Mouse (Mus musculus) layer of hippocampus, postnatal 10 days (tissue): ENCODE measurements around the gene Gsap. TPM values are rescaled to one million over a fixed set of nuclear protein-coding genes. Genes with fewer than 3 reads are reported as not detected.
"Not testable (repeated sequence)": the region's sequence is repeated elsewhere in the genome, so short reads cannot be mapped to it uniquely, and the experiment has no call there.

Source experiments
- DNase-seq, 2 experiments: peaks; one replicate each; pipeline ENCODE4 v3.0.0; 2021; ENCODE audit warnings: low spot score in 2 of 2
- total RNA-seq, 2 experiments: library from RNA; stranded (reverse); gene quantifications; 2 replicates each; pipeline ENCODE4 v1.2.3; 2021

The Gsap gene
- total RNA-seq, 2 experiments from 2014 or later, result 11.6 to 13.0 TPM

DNA sequence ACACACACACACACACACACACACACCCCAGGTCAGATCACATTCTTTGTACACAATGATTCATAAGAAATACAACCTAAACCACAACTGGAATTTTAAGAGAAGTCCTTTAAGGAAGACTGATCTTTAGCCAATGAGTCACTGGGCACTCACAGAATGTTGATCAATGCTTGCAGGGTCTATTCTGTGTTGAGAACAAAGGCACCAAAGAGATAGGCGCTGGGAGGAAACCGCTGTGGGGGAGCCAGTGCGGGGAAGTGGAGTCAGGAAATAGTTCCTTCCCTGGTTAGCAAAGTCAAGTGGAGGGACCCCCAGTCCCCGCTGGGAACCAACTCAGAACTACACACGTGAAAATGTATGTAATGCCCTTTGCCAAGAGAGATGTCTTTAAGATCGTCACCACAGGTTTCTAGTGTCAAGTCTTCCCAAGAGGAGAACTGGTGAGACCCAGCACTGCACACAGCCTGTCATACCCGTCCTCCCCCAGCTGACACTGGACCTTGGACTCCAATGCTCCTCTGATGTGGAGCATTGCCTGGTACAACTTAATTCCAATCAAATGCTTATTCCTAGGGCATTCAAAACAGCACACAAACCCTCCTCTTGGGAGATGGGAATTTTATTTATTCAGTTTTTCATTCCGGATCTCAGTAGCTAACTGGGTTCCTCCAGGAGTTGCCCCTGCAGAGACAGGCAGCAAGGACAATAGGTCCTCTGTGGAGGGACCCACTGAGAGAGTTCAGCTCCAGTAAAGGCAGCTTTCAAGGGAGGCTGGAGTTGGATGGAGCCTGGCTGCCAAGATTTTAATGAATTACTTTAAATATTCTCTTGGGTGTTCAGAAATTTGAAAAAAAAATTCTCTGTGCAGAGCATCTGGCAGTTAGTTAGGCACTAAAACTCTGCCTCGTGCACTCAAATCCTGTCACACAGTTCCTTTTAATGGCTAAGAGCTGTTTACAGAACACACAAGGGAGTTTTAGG is 10.6 kb upstream of the Gsap start:
- no peak for DNase-seq

GRCm38 (mm10) chr5:21179496-21179895 is 6.6 kb upstream of the Gsap start:
- DNase-seq, result no peak

- not testable (repeated sequence) for DNase-seq
Observed at GRCm38 (mm10) chr5:21183046-21183445, 3.0 kb upstream of the Gsap start.

GRCm38 (mm10) chr5:21186821-21187220 is 766 bp downstream of the Gsap start:
- DNase-seq, result no peak

DNA sequence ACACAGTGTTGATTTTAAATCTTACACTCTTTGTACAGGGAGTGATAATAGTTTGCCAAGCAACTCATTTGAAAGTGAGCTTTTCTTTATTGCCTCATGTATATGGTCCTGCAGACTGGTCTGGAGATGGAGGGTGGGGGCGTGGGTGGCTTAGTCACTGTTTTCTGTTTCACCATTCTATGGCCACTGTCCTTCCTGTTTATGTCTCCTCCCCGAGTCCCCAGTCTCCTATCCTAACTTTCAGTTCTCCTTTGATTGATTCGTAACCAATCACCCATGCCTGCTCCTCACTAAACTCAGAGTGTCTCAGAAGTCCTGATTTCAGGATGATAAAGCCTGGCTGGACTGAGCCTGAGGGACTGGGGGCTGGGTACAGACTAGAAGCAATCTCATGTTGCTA is 2.4 kb downstream of the Gsap start:
- no peak for DNase-seq

DNA sequence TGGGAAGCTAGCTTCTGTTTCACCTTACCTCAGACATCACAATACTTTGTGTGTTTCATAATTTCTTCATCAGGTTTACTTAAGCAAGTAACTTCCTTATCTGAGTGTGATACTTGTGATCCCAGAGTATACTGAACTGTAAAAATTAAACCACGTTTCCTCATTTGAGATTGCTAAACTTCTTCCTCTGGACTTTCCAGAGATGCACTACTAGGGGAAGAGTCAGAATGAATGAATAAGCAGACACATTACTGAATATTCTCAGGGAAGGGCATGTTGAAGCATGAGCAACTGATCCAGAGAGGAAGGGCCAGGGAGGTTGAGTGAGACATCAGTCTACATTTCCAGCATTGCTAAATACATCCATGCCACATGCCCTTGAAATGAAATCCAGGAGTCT is 3.0 kb downstream of the Gsap start:
- DNase-seq, result no peak

DNA sequence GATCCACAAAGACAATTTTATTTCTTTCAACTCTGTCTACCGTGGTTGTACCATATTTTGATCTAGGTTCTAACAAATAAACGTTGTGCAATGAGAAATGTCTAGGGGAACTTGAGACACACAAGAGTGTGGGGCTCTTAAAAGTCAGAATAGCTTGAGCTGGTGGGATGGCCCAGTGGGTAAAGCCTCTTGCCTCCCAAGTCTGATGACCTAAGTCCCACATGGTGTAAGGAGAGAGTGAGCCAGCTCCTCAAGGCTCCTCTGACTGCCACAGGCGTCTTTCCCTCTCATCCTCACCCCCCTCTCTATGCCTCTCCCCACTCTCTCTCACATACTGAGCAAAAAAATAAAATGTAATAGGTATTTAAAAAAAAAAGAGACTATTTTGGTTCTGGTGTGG is 3.4 kb downstream of the Gsap start:
- no peak for DNase-seq

DNA sequence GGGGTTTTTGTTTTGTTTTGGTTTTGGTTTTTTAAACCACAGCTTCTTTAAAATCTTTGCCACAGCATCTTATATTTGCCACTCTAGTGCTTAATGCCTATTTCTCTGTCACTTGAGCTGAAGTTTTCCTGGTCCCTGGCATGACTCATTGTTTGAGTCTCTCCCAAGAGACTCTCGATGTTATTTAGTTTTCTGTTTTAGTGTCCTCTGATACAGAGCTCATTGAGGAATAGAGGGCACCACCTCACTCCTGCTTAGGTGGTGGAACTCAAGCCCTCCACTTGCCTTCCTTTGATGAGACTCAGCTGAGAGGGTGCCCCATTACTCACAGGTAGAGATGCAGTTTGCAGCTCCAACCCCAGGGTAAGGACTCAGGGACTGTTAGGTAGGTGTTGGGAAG is 17.4 kb downstream of the Gsap start:
- no peak for DNase-seq

GRCm38 (mm10) chr5:21204157-21204556 is 18.1 kb downstream of the Gsap start:
- no peak for DNase-seq

- DNase-seq, result no peak
Observed at GRCm38 (mm10) chr5:21206014-21206413, 20.0 kb downstream of the Gsap start.

DNA sequence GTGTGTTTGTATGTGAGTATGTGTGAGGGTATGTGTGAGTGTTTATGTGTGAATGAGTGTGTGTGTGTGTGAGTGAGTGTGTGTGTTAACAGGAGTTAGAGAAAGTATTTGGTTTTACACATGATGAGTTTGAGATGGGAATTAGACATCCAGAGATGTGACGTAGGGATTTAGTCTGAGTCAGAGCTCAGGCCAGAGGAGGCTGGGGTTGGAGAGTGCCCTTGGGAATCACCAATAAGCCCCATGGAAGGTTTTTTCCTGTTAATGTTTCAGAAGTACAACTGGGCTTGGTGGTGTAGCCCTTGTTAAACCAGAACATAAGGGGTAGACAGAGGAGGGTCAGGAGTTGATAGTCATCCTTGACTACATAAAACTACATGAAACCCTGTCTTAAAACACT is 25.4 kb downstream of the Gsap start:
- DNase-seq, result no peak

DNA sequence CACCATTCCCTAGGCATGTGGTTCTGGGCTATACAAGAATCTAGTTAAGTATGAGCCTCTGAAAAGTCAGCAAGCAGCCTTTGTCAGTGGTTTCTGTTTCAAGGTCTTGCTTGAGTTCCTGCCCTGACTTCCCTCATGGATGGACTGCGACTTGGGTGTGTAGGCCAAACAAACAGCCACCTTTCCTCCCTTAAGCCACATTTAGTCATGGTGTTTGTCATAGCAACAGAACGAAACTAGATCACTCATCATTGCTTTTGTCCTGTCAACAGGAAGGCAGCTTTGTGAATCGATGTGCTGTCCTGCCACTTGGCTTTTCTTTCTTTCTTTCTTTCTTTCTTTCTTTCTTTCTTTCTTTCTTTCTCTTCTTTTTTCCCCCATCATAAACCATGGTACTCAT is 26.9 kb downstream of the Gsap start:
- no peak for DNase-seq

GRCm38 (mm10) chr5:21213801-21214200 is 27.7 kb downstream of the Gsap start:
- DNase-seq, result no peak

DNA sequence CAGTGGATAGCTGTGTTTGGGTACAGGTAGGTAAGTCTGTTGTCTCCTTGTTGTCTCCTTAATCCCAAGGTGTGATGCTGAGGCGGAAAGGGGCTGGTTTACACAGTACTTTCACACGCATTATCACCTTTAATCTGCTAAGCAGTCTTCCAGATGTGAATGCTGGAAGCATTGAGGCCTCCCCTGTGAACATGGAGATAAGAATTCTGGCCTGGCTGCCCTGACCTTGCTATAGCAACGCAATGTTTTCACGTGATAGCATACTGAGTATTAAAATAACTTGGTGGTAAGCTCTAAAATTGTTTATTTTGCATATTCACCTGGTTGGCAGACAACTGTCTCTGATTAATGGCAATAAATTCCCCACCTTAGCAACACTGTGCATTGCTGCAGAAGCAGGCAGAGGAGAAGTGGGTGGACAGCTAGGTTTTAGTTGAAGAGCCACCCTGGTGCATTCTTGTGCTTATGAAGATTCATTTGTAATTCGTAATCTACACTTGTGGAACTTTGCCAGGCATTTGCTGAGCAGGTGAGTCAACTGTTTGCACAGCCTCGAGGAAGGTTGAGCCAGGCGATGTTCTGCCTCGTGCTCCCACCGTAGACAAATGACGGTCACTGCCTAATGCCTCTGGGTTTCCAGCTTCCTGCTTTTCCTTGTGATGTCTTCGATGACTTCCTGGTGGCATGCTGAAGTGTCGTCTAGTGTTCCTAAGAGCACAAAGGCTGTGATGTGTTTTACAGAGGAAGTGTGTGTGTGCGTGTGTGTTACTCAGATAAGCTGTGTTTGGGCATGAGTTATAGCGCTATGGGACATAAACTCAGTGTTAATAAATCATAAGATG is 31.6 kb downstream of the Gsap start:
- DNase-seq, result no peak

DNA sequence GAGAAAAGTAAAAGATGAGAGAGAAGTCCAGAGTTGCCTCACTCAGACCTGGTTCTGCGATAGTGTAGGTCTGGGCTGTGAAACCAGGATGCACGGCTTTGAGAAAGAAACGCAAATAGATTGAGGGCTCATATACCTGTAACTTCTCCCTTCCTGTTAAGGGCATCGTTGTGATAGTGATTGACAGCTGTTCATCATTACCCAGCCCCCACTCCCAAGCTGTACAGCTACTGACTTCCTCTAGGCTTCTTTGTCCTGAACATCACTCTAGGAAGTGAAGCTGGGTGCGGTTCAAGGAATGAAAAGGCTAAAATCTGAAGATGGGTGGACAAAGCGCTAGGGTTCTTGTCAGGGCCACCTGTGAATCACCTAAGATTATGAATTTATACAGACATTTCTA is 46.8 kb downstream of the Gsap start:
- DNase-seq, result no peak

- no peak for DNase-seq
Observed at GRCm38 (mm10) chr5:21244575-21244974, 58.5 kb downstream of the Gsap start.

GRCm38 (mm10) chr5:21245241-21245640 is 59.2 kb downstream of the Gsap start:
- DNase-seq, result no peak

DNA sequence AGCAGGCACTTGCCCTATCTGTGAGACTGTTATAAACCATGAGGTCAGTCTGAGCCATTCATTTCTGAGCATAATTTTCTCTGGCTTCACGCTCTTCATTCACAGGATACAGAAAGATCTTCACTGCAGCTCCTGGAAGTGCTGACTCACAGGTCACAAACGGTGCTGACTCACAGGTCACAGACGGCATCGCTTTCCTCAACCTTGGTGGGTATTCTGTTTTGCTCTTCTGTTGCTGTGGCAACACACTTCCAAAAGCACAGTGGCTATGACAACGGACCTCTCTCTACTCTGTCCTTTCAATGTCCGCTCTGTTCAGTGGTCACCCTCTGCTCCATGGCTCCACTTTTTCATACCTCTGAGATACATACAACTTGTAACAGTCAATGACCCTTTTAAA is 60.7 kb downstream of the Gsap start:
- no peak for DNase-seq

- no peak for DNase-seq
Observed at GRCm38 (mm10) chr5:21247916-21248315, 61.9 kb downstream of the Gsap start.

DNA sequence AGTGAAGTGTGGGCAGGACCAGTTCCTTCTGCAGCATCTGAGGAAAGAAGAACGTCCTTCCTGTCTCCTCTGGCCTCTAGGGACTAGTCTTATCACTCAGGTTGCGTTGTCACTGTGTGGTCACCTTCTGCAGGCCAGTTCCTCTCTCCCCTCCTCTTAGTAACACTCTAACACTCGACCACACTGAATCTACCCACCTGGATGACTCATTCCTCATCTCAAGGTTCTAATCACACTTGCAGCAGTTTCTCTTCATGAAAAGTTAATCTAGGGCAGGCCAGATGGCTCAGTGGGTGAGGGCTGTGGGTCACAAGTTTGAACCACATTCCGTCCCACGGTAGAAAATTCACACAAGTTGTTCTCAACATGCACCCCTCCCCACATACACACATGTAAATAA is 62.8 kb downstream of the Gsap start:
- no peak for DNase-seq

DNA sequence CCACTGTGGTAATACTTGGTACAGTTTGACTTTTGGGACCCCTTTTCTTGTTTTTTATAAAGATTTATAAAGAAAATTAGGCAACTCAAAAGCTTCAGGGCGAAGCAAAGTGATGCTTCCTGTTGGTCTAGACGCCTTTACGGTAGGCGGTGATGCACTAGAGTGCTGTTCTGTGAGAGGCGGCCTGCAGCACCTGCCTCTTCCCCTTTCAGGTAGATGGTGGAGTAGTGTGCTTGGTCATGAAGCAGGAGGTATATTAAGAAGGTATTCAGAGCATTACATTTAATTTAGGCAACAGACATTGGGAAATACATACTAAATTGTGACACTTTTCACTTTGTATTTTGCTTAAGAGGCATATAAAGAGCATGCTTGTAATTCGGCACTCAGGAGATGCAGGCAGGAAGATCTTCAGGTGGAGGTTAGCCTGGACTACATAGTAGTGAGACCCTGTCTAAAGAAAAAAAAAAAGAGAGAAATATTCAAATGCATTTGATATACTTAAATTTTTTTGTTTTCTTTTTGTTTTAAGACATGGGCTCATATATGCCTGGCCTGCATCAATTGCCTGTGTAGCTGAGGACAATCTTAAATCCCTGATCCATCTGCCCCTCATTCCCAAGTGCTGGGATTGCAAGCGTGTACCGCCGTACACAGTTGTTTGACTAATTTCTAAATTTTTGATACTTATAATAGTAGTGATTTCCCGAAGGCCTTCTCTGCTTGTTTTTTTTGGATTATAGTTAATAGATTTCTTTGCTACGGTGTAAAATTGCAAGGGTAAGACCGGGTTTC is 68.9 kb downstream of the Gsap start:
- no peak for DNase-seq
